In genomic region chr5:41707115-41708015, GRCm38 (mm10) we compare ENCODE assay signal across 8 mouse cellular contexts. TPM values are rescaled to one million over a fixed set of nuclear protein-coding genes. Genes with fewer than 3 reads are reported as not detected.
A peak's percentile ranks its signal among the peaks of the same experiment; 100 is the strongest.
DNase-seq lines count a peak whose midpoint lies in the region; ATAC-seq and TF ChIP-seq lines count a peak whose summit lies in the region.

No protein-coding gene starts in this region.

- under 1% methylated on average over 61 of the region's 63 CpGs for WGBS in heart, embryonic 16.5 days
- WGBS in liver, embryonic 13.5 days (ENCODE audit: insufficient replicate concordance), result under 1% methylated on average over 63 of the region's 63 CpGs

- DNase-seq in brain, adult 2 months (ENCODE audit: low read depth, low spot score), result peak; percentile 70
- DNase-seq in fibroblast of lung, adult 2 months (ENCODE audit: low read depth), result peak; percentile 23
- peak; percentile 41 to 70 for DNase-seq in kidney, postnatal 36 days
- peak; percentile 11 for DNase-seq in liver, embryonic 13.5 days
- peak; percentile 49 for DNase-seq in naive thymus-derived CD4-positive, alpha-beta T cell, adult 2 months (ENCODE audit: low read depth)
- peak; percentile 48 for DNase-seq in testis, postnatal 10 days (ENCODE audit: low spot score)

- no peak for TF ChIP-seq CTCF in ES-Bruce4 (IDR thresholded peaks at IDR 0.05; ENCODE audit: low read depth, low read length)

- TF ChIP-seq EP300 in ES-Bruce4 (IDR thresholded peaks at IDR 0.05; ENCODE audit: insufficient read depth, low read depth, low read length), result no peak

- H3K4me2 ChIP-seq in heart, embryonic 16.5 days (ENCODE audit: low read depth, low read length), result peak overlapping the region; percentile 84
- peak overlapping the region; percentile 94 for H3K4me2 ChIP-seq in liver, embryonic 13.5 days

- H3K9me3 ChIP-seq in ES-Bruce4 (replicated peaks; ENCODE audit: control insufficient read depth, insufficient read depth, low read length, poor library complexity, severe bottlenecking), result no peaks in the 10 kb centered on the region
- H3K9me3 ChIP-seq in heart, embryonic 16.5 days (replicated peaks; ENCODE audit: control insufficient read depth, low read length), result no peaks in the 10 kb centered on the region
- no peaks in the 10 kb centered on the region for H3K9me3 ChIP-seq in liver, embryonic 13.5 days (replicated peaks)

- H3K27me3 ChIP-seq in ES-Bruce4 (ENCODE audit: control insufficient read depth, insufficient read depth, low read length, poor library complexity, severe bottlenecking), result no peaks in the 10 kb centered on the region
- H3K27me3 ChIP-seq in heart, embryonic 16.5 days (ENCODE audit: control insufficient read depth, insufficient read depth, low read length), result no peaks in the 10 kb centered on the region
- H3K27me3 ChIP-seq in liver, embryonic 13.5 days, result no peaks in the 10 kb centered on the region

- no peaks in the 10 kb centered on the region; the same call in 1 of the 2 replicates for H3K36me3 ChIP-seq in ES-Bruce4 (ENCODE audit: control insufficient read depth, insufficient read depth, low read length, poor library complexity, severe bottlenecking)
- no peaks in the 10 kb centered on the region for H3K36me3 ChIP-seq in heart, embryonic 16.5 days (ENCODE audit: control insufficient read depth, insufficient read depth)
- no peaks in the 10 kb centered on the region for H3K36me3 ChIP-seq in liver, embryonic 13.5 days

- no peaks in the 10 kb centered on the region for H3K4me1 ChIP-seq in ES-Bruce4 (ENCODE audit: control insufficient read depth, insufficient read depth, low read length)
- peaks cover 6% of the 10 kb centered on the region for H3K4me1 ChIP-seq in heart, embryonic 16.5 days (ENCODE audit: control insufficient read depth, insufficient read depth, low read length)
- H3K4me1 ChIP-seq in liver, embryonic 13.5 days (replicated peaks), result peaks cover 12% of the 10 kb centered on the region

- H3K27ac ChIP-seq in ES-Bruce4 (ENCODE audit: insufficient read depth, low read length), result no peak overlapping the region; the same call in 1 of the 2 replicates
- peak overlapping the region; percentile 95 for H3K27ac ChIP-seq in heart, embryonic 16.5 days (ENCODE audit: low read length)
- H3K27ac ChIP-seq in liver, embryonic 13.5 days, result peak overlapping the region; percentile 63

- peak; percentile 88 for ATAC-seq in heart, embryonic 16.5 days (replicated peaks; ENCODE audit: extremely low read depth, insufficient read depth, low FRiP score)
- ATAC-seq in liver, embryonic 13.5 days (ENCODE audit: low read depth), result peak; percentile 87

- peak overlapping the region; percentile 82 for H3K9ac ChIP-seq in ES-Bruce4 (ENCODE audit: low read depth, poor library complexity, severe bottlenecking)
- H3K9ac ChIP-seq in heart, embryonic 16.5 days (ENCODE audit: low read length), result peak overlapping the region; percentile 95
- H3K9ac ChIP-seq in liver, embryonic 13.5 days, result peak overlapping the region; percentile 89

- peak overlapping the region; percentile 83 for H3K4me3 ChIP-seq in ES-Bruce4 (ENCODE audit: low read depth, low read length)
- H3K4me3 ChIP-seq in heart, embryonic 16.5 days (ENCODE audit: low read length), result peak overlapping the region; percentile 99
- H3K4me3 ChIP-seq in liver, embryonic 13.5 days (replicated peaks), result peak overlapping the region; percentile 96

- no peak for TF ChIP-seq POLR2A in ES-Bruce4 (IDR thresholded peaks at IDR 0.05; ENCODE audit: insufficient read depth, low read length)

RNA-seq across cellular contexts. Expression of gene Rab28, which starts 0.6 kb away (rescaled TPM):
- polyA plus RNA-seq in ES-Bruce4 (2011; ENCODE audit: insufficient read depth, insufficient read length, low read depth, missing spikeins), result 14.2 and 15.5 TPM in 2 replicates
- polyA plus RNA-seq in heart, embryonic 16.5 days (2015; fragmentation: Nextera tagmentation; extraction: Ambion mirVana), result 45.8 and 48.4 TPM in 2 replicates
- polyA plus RNA-seq in liver, embryonic 13.5 days (2015; fragmentation: Nextera tagmentation; extraction: Ambion mirVana), result 24.1 and 27.6 TPM in 2 replicates

RNA-seq across cellular contexts. Expression of gene Nkx3-2, which starts 56.9 kb away (rescaled TPM):
- polyA plus RNA-seq in ES-Bruce4 (2011; ENCODE audit: insufficient read depth, insufficient read length, low read depth, missing spikeins), result not detected in 2 replicates
- polyA plus RNA-seq in heart, embryonic 16.5 days (2015; fragmentation: Nextera tagmentation; extraction: Ambion mirVana), result not detected in 2 replicates
- 0.10 TPM in 1 of 2 replicates, not detected in the other for polyA plus RNA-seq in liver, embryonic 13.5 days (2015; fragmentation: Nextera tagmentation; extraction: Ambion mirVana)

Comparison
In these comparisons a context has a peak if more than half of its experiments do, and no peak if none do; other contexts are left out.
1. DNase-seq: peak in every context shown above with its lines; median percentile 70 in brain, adult 2 months; 56 in kidney, postnatal 36 days; 49 in naive thymus-derived CD4-positive, alpha-beta T cell, adult 2 months; 48 in testis, postnatal 10 days; 23 in fibroblast of lung, adult 2 months; 11 in liver, embryonic 13.5 days.